Mouse (Mus musculus) T-helper 2 cell (primary cell): ENCODE results near the gene Klhl33.
"Not testable (repeated sequence)": the region's sequence is repeated elsewhere in the genome, so short reads cannot be mapped to it uniquely, and the experiment has no call there.

ENCODE experiments used
- in situ Hi-C: fragments of 300-600 bp; cut with MboI, MseI; formaldehyde crosslinking; loops from one replicate; pipeline ENCODE4 v1.15.1; 2025; ENCODE audit warnings: high pct_unique_total_duplicates

Klhl33 gene

DNA sequence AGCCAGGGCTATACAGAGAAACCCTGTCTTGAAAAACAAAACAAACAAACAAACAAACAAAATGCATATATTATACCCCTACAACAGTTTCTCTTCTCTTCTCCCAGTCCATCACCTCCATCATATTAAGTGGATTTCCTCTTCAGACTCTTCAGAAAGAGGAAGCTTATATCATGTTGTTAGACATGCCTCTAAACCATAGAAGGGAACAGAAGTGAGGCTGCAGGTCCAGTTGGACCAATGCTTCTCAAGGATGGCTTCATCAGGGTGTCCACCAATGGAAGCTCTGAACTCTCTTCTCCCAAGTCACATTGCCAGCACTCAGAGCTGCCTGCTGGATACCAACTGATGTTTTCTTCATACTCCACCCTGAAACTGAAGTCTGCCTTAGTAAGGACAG is 8.0 kb upstream of the Klhl33 start:
- in situ Hi-C loops = not testable (repeated sequence)

DNA sequence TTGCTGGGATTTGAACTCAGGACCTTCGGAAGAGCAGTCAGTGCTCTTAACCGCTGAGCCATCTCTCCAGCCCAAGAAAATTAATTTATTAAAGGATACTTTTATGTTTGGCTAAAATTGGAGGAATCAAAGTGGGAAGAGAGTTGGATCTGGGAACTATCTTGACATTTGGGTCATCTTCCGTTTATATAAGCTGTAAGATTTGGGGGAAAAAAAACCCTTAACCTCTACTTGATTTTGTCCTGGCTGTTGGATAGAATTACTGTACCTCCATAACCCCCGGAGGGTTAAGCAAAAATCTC is 7.5 kb upstream of the Klhl33 start:
- in situ Hi-C loops = no loop called here

DNA sequence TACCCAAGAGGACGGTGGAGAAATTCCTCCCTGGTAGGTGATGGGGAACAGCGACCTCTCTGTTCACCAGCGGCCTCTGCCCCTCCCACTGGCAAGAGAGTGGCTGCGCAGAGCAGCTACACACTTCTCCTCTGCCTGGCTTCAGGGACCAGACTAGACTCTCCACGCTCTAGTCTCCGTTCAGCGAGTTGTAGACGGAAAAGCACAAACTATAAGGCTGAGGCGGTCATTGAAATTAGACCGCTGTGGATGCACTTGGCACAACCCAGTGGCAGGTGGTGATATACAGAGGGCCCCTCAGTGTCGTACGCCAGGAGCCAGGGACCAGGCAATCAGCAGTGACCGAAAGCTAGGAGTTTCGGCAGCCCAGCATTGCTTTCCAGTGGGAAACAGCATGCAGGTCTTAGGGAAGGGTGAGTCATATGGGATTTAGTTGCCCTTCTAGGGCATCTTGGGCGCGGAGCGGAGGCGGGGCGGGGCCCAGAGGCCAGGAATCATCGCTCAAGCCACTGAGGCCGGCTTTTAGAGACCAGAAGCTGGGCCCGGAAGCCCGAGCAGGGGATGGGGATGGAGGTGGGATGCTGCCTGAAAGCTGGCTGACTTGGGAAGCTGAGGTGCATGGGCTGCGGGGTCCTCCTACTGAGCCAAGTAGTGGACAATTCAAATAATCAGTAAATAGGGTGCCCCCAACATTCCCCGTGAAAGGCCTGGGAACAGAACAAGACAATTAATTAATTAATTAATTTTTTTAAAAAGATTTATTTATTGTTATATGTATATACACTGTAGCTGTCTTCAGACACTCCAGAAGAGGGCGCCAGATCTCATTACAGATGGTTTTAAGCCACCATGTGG is 6.9 kb upstream of the Klhl33 start:
- in situ Hi-C loops = no loop called here

DNA sequence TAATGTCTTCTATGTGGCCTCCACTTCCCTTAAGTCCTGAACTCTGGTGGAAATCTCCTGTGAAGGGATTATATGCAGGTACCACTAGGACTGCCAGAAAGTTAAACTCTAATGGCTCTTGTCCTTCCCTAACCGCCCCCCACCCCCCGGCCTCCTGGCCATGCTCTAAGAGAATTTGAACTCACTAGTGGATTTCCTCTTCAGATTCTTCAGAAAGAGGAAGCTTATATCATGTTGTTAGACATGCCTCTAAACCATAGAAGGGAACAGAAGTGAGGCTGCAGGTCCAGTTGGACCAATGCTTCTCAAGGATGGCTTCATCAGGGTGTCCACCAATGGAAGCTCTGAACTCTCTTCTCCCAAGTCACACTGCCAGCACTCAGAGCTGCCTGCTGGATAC is 685 bp upstream of the Klhl33 start:
- in situ Hi-C loops = not testable (repeated sequence)

DNA sequence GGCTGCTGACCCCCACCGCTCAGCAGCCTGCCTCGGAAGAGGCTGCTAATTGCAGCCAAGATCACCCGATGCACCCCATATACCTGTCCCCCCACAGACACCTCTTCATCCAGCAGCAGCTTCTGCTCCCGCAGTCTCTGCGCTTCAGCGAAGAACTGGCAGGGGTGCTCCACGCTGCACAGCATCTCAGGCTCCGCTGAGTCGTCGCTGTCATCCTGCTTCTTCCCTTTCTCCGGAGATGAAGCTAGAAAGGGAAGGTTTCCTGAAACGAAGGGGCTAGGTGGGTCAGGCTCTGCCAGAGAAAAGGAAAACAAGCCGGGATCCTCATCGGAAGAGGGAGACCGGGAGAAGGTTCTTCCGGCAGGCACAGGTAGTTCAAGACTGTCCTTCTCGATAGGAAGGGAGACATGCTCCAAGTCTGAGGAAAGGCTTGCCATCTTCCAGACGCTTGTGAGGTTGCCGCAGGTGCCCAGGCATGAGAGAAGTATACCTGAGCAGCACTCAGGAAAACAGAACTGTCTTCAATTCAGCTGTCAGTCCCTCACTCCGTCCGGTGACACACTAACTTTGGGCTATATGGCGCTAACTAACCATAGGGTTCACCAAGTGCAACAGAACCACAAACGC is 447 bp downstream of the Klhl33 start:
- in situ Hi-C loops = no loop called here

DNA sequence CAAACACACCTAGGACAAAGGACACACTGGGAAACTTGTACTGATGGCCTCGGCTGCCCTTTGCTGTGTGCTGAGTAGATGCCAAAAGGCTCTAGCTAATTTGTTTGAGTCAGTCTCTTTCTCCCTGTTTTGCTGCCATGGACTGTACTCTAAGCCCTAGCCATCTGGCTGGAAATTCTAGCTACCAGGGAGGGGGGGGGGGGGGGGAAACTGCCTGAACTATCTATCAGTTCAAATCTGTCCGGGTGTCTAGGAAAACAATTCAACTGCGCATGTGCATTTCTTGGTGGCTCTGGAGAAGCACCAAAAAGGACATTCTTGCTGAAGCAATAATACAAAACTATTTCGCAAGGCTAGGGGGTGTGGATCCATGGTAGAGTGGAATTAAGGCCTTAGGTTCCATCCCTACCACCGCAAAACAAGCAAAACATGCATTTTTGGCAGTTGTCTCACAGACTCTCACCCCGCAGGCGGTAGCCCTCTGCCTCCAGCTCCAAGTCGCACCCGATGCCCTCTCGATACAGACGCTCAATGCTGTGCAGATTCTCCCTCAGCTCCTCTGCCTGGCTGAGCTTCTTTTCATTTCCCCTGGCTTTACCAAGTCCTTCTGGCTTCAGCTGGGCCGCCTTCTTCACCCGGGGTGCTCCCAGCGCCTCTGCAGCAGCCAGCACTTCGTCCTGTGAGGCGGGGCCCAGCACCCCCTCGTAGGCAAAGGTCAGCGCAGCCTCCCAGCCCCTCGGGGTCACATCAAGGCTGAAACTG is 1.1 kb downstream of the Klhl33 start:
- in situ Hi-C loops = no loop called here

DNA sequence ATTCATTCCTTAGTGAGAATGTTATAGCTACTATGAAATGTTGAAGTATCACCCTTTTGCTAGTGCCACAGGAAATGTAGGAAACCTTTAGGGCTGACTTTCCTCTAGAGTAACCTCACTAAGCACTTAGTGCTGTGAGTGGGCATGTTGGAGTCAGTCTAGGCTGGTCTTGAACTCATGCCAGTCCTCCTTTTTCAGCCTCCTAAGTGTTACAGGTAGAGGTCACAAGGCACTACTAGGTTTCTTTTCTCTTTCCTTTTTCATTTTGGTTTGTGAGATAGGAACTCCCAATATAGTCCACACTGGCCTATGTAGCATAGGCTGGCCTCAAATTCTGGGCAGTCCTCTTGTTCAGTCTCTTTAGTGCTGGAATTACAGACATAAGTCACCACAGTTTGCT is 1.9 kb downstream of the Klhl33 start:
- in situ Hi-C loops = no loop called here

DNA sequence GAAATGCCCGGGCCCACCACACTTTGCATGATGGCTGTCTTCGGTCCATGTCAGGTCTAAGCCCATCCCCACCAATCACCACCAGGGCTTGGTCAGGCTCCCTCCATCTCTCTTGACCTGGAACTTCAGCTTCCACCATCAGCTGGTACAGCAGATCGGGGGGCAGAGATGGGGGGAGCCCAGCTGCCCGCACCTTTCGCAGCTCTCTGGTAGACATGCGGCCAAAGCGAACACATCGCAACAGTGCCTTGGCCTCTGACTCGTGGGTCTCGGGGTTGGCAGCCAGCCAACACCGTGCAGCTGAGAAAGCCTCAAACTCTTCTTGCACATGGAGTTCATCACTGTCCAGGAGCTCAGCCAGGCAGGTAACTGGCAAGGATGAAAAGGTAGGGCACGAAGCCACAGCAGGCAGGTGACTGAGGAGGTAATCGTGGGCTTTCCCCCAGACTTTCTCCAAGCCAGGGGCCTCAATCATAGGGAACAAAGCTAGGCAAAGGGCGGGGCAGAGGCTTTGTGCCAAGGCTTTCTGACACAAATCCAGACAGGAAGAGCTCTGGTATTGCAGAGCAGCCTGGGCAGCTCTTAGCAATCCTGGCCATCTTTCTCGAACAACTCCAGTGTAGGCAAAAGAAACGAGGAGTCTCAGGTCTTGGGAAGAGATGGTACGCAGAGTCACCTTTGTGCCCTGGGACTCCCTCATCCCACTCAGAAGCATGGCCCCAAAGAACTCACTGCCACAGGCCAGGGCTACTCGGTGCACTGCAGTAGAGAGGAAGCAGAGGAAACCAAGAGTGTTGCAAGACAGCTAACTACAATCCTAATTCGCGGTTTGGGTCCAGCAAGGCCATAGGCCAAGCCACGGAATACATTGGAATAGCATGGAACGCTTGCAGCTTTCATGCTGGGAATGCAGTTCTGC is 4.5 kb downstream of the Klhl33 start:
- in situ Hi-C loops = no loop called here

DNA sequence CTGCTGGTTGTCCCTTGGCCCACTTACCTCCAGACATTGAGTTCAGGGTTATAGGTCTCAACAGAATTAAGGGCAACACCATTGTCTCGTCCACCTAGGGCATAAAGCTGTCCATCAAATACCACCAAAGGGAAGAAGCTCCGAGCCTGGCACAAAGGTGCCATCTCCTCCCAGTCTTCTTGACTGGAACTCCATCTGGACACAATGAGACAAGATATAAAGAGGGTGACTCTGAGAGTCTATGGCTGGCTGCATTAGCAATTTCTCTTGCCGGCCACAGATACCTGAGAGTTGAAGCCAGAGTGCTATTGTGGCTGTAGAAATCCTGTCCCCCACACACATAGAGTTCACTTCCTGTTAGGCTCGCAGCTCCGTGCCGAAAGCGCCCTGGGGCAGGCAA is 5.2 kb downstream of the Klhl33 start:
- in situ Hi-C loops = no loop called here

DNA sequence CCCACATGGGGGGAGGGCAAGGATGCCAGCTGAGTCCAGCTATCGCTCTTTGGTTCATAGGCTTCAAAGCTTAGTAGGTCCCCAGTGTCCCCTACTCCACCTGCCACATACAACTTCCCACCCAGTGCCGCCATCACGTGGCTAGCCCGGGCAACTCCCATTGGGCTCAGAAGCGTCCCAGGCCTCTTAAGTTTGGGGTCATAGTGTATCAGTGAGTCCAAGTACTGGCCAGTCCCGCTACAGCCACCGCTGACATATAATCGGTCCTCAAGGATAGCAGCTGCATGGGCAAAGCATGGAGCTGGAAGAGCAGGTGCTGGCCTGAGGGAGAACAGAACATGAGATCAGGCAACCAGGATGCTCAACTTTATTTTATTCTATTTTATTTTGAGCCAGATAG is 5.7 kb downstream of the Klhl33 start:
- in situ Hi-C loops = no loop called here

DNA sequence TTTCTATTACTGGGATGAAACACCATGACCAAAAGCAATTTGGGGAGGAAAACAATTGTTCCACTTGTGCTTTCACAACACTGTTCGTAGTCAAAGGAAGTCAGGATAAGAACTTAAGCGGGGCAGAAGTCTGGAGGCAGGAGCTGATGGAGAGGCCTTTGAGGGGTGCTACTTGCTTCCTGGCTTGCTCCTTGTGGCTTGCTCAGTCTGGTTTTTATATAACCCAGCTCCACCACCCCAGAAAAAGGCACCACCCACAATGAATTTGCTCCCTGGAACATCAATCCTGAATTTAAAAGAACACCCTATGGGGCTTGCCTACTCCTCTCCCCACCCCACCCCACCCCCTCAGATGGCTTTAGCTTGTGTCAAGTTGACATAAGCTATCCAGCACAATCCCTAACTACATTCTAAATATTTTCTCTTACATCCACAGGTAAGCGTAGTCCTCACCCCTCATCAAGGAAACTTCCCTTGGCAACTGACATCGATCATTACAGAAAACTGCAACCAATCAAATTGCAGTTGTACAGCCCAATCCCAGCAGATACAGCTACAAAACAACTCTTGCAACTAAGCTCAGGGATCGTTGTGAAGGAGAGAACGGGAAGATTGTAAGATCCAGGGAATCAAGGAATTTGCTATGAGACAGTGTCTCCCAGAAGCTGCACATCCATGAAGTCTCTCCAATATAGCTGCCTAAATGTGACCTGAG is 20.9 kb downstream of the Klhl33 start:
- in situ Hi-C loops = no loop called here

DNA sequence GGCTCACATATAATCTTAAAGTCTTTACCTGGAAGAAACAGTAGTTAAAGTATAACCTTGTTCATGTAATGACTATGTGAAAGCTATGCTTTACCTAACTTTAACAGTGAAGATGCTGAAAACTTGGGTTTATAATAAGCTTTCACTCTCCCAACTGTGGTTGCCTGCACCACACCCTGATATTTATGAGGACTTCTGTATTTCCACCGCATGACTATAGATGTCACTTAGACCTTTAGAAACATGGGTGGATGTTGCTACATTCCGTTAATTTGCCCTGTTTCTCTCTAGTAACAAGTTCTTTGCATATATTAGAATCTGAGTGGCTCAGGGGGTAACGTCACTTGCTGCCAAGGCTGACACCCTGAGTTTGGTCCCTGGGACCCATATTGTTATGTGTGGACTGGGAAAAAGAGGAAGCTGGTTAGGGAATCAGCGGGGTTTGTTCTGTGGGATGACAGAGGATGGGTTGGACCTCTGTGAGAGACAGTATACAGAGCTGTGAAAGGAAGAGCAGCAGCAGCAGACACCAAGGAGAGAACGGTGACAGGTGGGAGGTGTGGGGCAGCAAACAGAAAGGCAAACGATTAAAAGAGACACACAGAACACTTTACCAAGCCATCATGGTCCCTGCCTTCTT is 21.6 kb downstream of the Klhl33 start:
- in situ Hi-C loops = no loop called here

DNA sequence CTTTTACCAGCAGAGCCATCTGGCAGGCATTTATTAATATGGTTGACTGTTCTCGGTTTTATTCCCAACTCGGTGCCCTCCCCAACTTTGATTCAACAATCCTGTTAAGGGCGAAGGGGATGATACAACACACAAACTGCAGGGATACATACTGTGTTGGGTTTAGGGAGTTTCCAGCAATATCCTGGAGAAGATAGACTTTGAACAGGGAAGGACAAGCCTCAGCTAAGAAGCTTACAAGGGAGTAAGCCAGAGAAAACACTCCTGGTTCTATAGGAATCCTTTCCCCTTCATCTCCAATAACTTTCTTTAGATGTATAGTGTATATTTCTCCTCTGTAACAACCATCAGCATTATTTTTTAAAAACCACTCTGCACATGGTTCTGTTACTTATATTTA is 22.1 kb downstream of the Klhl33 start:
- in situ Hi-C loops = no loop called here

DNA sequence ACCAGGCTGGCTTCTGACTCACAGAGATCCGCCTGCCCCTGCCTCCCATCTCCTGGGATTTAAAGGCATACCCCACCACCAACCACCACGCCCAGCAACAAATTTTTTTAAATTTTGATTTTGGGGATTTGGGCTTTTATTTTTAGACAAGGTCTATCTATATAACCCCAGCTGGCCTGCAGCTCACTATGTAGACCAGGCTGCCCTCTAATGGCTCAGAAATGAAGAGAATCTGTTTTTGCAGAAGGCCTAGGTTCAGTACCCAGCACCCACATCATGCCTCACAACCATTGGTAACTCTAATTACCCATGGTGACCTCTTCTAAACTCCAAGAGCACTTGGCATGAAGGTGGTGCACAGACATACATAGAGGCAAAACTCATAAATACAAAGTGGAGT is 26.0 kb downstream of the Klhl33 start:
- in situ Hi-C loops = no loop called here

DNA sequence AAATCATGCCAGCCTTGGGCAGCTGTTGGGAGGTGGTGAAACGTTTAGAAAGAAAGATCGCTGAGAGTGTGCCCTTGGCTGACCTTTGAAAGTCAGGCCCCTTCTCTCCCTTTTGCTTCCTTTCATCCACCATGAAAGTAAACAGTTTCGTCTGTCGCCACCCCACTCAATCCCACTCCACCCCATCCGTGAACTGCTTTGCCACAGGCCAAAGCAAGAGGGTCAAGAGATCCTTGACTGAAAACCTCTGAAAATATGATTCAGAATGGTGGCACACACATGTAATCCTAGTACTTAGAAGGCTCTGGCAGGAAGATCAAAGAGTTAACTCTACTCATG is 26.5 kb downstream of the Klhl33 start:
- in situ Hi-C loops = no loop called here

DNA sequence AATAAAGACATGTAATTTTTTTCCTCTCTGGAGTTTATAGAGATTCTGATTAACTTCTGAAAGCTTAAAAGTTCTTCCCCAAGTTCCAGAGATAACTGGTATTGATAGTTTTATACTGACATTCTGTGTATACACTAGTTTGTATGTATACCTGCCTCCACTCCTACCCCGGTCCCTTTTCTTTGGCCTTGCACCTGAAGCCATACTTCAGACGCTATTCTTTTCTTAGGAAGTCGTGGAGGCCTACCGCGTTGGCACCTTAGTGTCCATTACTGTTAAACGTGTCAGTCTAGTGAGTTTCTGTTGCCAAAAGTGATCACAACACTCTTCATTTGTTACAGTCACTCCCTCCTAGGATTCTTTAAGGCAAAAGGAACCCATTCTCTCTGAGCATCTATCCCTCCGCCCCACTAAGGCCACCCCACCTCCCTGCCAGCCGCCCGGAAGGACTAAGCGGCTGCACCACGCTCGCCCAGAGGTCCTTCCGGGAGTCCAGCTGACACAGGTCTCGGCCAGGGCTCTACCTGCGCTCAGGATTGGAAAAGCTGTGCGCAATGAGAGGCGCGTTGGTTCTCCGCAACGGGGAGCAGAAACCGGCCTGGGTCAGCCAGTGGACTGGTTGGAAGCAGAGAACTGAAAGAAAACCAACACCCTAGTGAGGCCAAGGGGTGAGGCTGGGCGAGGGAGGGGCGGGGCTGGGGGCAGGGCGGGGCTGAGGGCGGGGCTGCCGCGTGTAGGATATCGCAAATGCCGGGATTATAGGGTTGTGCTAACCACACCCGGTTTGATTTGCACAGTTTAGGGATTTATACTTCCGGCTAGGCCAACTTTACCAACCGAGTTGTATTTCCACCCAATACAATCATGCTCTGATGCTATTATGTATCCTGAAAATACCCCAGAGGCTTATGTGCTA is 27.2 kb downstream of the Klhl33 start, which contains the start of gene Tep1:
Gene Tep1, minus strand, starts transcription at position 672 of the 916 bp plus-strand sequence.
- in situ Hi-C loops = loop anchor here (10.0 kb wide), 1 partner anchor 55 kb away; no protein-coding TSS in a partner anchor

DNA sequence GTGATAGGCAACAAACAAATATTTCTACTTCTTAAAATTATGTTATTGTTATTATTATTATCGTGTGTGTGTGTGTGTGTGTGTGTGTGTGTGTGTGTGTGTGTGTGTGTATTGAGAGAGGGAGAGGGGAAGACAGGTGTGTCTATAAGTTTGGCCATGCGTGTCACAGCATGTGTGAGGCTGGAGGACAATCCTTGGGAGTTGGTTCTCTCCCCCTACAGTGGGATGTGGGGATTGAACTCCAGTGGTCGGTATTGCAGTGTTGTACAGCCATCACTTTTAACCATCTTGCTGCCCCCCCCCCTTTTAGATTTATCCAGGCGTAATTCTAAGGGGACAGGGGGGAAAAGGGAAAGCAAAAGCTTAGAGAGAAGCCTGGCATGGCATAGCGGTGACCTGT is 28.7 kb downstream of the Klhl33 start:
- in situ Hi-C loops = loop anchor here (10.0 kb wide), 1 partner anchor 54 kb away; no protein-coding TSS in a partner anchor

DNA sequence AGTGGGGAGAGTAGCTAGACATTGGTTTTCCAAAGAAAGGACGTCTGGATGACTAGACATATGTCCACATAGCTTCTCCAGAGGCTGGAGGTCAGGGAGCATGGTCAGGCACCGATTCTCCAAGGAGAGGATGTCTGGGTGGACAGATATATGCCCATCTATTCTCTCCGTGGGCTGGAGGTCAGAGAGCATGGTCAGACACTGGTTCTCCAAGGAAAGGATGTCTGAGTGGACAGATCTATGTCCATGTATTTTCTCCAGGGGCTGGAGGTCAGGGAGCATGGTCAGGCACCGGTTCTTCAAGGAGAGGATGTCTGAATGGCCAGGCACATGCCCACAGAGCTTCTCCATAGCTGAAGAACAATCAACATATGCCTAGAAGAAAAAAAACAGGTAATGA is 29.1 kb downstream of the Klhl33 start:
- in situ Hi-C loops = loop anchor here (10.0 kb wide), 1 partner anchor 53 kb away; no protein-coding TSS in a partner anchor

DNA sequence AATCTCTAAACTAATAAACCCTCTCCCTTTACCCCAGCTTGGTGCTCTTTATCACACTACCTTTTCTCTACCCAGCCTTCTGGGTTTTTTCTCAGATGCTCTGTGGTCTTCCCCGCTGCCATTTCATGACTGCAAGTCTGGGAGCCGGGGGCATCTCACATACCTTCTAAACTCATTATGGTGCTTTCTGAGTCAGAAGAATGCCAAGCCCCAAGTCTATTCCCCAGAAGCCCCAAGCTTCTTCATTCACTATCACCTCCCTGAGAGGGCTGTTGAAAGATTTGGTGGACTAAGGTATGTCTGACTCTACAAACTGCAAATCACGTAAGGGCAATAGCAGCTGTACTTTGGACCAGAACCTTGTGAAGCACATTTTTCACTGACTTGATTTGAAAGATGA is 30.3 kb downstream of the Klhl33 start:
- in situ Hi-C loops = loop anchor here (10.0 kb wide), 1 partner anchor 52 kb away; no protein-coding TSS in a partner anchor
